Mouse (Mus musculus) heart, embryonic 16.5 days (tissue): ENCODE measurements at regions not wholly inside any gene's neighbourhood (a gene's known extent, or its start where the extent isn't known, plus 50 kb on each side); places are given as distances from the start of the nearest gene placed in this dataset.

Experiments
- ATAC-seq: fragments of 200-750 bp; cut with Nextera tagmentation; replicated peaks from 2 replicates; pipeline ENCODE4 v1.8.0; 2017; ENCODE audit warnings: moderate number of reproducible peaks; ENCODE audit not compliant: insufficient read depth, low FRiP score; ENCODE audit errors: extremely low read depth
- H3K27ac ChIP-seq: fragments of 300-500 bp; sonication (generic); 2 replicates; pipeline ENCODE4 v1.5.1; 2014; ENCODE audit warnings: mild to moderate bottlenecking, low read length, control low read depth, moderate library complexity
- H3K27me3 ChIP-seq: fragments of 300-500 bp; sonication (generic); 2 replicates; pipeline ENCODE4 v1.6.1; 2014; ENCODE audit warnings: low read length, mixed read lengths; ENCODE audit not compliant: control insufficient read depth, insufficient read depth
- H3K36me3 ChIP-seq: fragments of 300-500 bp; sonication (generic); 2 replicates; pipeline ENCODE4 v1.6.1; 2014; ENCODE audit not compliant: control insufficient read depth, insufficient read depth
- H3K4me1 ChIP-seq: fragments of 300-500 bp; sonication (generic); 2 replicates; pipeline ENCODE4 v1.6.1; 2014; ENCODE audit warnings: low read length, mixed read lengths; ENCODE audit not compliant: control insufficient read depth, insufficient read depth
- H3K4me2 ChIP-seq: fragments of 300-500 bp; sonication (generic); 2 replicates; pipeline ENCODE4 v1.6.1; 2014; ENCODE audit warnings: low read depth, mild to moderate bottlenecking, control low read depth, low read length
- H3K4me3 ChIP-seq: fragments of 300-500 bp; sonication (generic); 2 replicates; pipeline ENCODE4 v1.5.1; 2014; ENCODE audit warnings: mild to moderate bottlenecking, control low read depth, low read length
- H3K9ac ChIP-seq: fragments of 300-500 bp; sonication (generic); 2 replicates; pipeline ENCODE4 v1.6.1; 2014; ENCODE audit warnings: low read length, control low read depth
- H3K9me3 ChIP-seq: fragments of 300-500 bp; sonication (generic); replicated peaks from 2 replicates; pipeline ENCODE4 v1.6.1; 2016; ENCODE audit warnings: low read length; ENCODE audit not compliant: control insufficient read depth
- WGBS: fragments of 180-500 bp; shearing (Covaris S2); extraction: QIAGEN DNeasy Blood & Tissue Kit; methylation state at CpG from one replicate; pipeline ENCODE4 v1.1.7; 2014; 5-methylcytosine and 5-hydroxymethylcytosine counted together

GRCm38 (mm10) chr14:100842828-100843227, 357.3 kb downstream of the Prr30 start:
- Histone ChIP-seq H3K27me3 (no peaks in the 10 kb centered on the region), H3K36me3 (no peaks in the 10 kb centered on the region)
- WGBS, result 58% methylated on average over 3 of the region's 3 CpGs

More at GRCm38 (mm10) chr14:100842828-100843227, 357.3 kb downstream of the Prr30 start:
- no peak overlapping the region for H3K27ac ChIP-seq
- H3K4me3 ChIP-seq, result no peak overlapping the region
- H3K4me2 ChIP-seq, result no peak overlapping the region
- no peak overlapping the region for H3K9ac ChIP-seq
- H3K9me3 ChIP-seq, result no peaks in the 10 kb centered on the region
- 0 out of 2 replicates have a peak, but pooled peaks cover 3% of the 10 kb centered on the region for H3K4me1 ChIP-seq
- no peak for ATAC-seq
